Mouse (Mus musculus) C2C12 (cell line): ENCODE measurements at regions not wholly inside any gene's neighbourhood (a gene's known extent, or its start where the extent isn't known, plus 50 kb on each side); places are given as distances from the start of the nearest gene placed in this dataset.

Experiments used
- CEBPB ChIP-seq: IDR thresholded peaks from one replicate; pipeline ENCODE4 v1.6.1; 2011; ENCODE audit warnings: low read depth, mild to moderate bottlenecking, control low read depth, moderate library complexity
- CTCF ChIP-seq: IDR thresholded peaks from one replicate; pipeline ENCODE4 v1.5.1; 2011; ENCODE audit not compliant: control insufficient read depth, insufficient read depth, insufficient read length
- MAX ChIP-seq: IDR thresholded peaks from one replicate; pipeline ENCODE4 v1.6.1; 2011; ENCODE audit warnings: mild to moderate bottlenecking, control low read depth
- MYOD1 ChIP-seq: IDR thresholded peaks from one replicate; pipeline ENCODE4 v1.6.1; 2011; ENCODE audit warnings: low read depth; ENCODE audit not compliant: control insufficient read depth, insufficient read length
- MYOG ChIP-seq: IDR thresholded peaks from one replicate; pipeline ENCODE4 v1.6.1; 2011; ENCODE audit not compliant: control insufficient read depth, insufficient read length; ENCODE audit errors: extremely low read depth
- USF1 ChIP-seq: IDR thresholded peaks from one replicate; pipeline ENCODE4 v1.6.1; 2011; ENCODE audit warnings: low read depth, mild to moderate bottlenecking, control low read depth, moderate library complexity

DNA sequence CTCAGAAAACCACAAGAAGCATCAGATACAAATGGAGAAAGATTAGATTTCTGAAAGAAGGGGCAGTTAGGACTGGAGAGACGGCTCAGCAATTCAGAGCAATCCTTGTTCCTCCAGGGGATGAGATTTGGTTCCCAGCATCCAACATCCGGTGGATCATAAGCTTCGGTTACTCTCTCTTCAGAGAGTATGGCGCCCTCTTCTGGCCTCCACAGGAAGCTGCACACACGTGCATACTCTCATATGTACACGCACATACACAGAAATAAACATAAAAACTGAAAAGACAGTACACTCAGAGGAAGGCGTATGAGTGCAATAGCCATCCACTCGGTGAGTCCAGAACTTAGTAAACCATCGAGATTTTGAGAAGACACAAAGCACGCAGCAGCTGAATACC is 91.6 kb upstream of the Mapk10 start:
- TF ChIP-seq MAX (no peak), USF1 (no peak), CTCF (no peak), MYOD1 (no peak), MYOG (no peak), CEBPB (no peak)
